Mouse (Mus musculus): ENCODE measurements around the gene Usp33. TPM values are rescaled to one million over a fixed set of nuclear protein-coding genes. Genes with fewer than 3 reads are reported as not detected.

The Usp33 gene
- polyA plus RNA-seq, 1 experiment from 2014 or later: 28.2 TPM

GRCm38 (mm10) chr3:152347227-152347626 is 949 bp downstream of the Usp33 start:
- ATAC-seq (ENCODE audit: extremely low read depth, insufficient number of reproducible peaks, low FRiP score, low TSS enrichment): no peak
- WGBS: 33% methylated on average over 3 of the region's 3 CpGs

GRCm38 (mm10) chr3:152348011-152348830 is 1.9 kb downstream of the Usp33 start:
- H3K4me2 ChIP-seq: peak overlapping the region; percentile 76
- no peaks in the 10 kb centered on the region for H3K27me3 ChIP-seq (replicated peaks)
- H3K4me3 ChIP-seq: peak overlapping the region; percentile 85
- peaks cover 55% of the 10 kb centered on the region for H3K4me1 ChIP-seq
- peaks cover 6% of the 10 kb centered on the region; the same call in 1 of the 2 replicates for H3K36me3 ChIP-seq
- H3K27ac ChIP-seq (replicated peaks): no peak overlapping the region
- H3K9me3 ChIP-seq: no peaks in the 10 kb centered on the region
- no peak for ATAC-seq (ENCODE audit: extremely low read depth, insufficient number of reproducible peaks, low FRiP score, low TSS enrichment)
- WGBS: 85% methylated on average over 10 of the region's 10 CpGs
- peak overlapping the region; percentile 44; the same call in 1 of the 2 replicates for H3K9ac ChIP-seq

More at GRCm38 (mm10) chr3:152347227-152347626, 949 bp downstream of the Usp33 start:
- Histone ChIP-seq H3K4me2 (peak overlapping the region; percentile 76), H3K4me1 (peaks cover 47% of the 10 kb centered on the region), H3K27me3 (replicated peaks) (no peaks in the 10 kb centered on the region), H3K9me3 (no peaks in the 10 kb centered on the region), H3K9ac (peak overlapping the region; percentile 97), H3K27ac (replicated peaks) (peak overlapping the region; percentile 85; the same call in 1 of the 2 replicates), H3K36me3 (peaks cover 6% of the 10 kb centered on the region; the same call in 1 of the 2 replicates), H3K4me3 (peak overlapping the region; percentile 85)

- no peaks in the 10 kb centered on the region for H3K27me3 ChIP-seq (replicated peaks)
- no peaks in the 10 kb centered on the region for H3K9me3 ChIP-seq
- peaks cover 64% of the 10 kb centered on the region for H3K4me1 ChIP-seq
- WGBS: 63% methylated on average over 3 of the region's 3 CpGs
- no peak overlapping the region for H3K27ac ChIP-seq (replicated peaks)
- H3K9ac ChIP-seq: no peak overlapping the region
- peaks cover 6% of the 10 kb centered on the region; the same call in 1 of the 2 replicates for H3K36me3 ChIP-seq
- ATAC-seq (ENCODE audit: extremely low read depth, insufficient number of reproducible peaks, low FRiP score, low TSS enrichment): no peak
- no peak overlapping the region for H3K4me2 ChIP-seq
- H3K4me3 ChIP-seq: no peak overlapping the region
These were observed 4.2 kb downstream of the Usp33 start for GRCm38 (mm10) chr3:152350431-152350830.

GRCm38 (mm10) chr3:152350966-152351365 is 4.7 kb downstream of the Usp33 start:
- Histone ChIP-seq H3K9me3 (no peaks in the 10 kb centered on the region), H3K27me3 (replicated peaks) (no peaks in the 10 kb centered on the region), H3K4me3 (no peak overlapping the region), H3K36me3 (peaks cover 6% of the 10 kb centered on the region; the same call in 1 of the 2 replicates), H3K4me1 (peaks cover 67% of the 10 kb centered on the region), H3K27ac (replicated peaks) (no peak overlapping the region), H3K4me2 (no peak overlapping the region), H3K9ac (no peak overlapping the region)
- ATAC-seq (ENCODE audit: extremely low read depth, insufficient number of reproducible peaks, low FRiP score, low TSS enrichment): no peak
- WGBS: 71% methylated on average over 5 of the region's 5 CpGs

GRCm38 (mm10) chr3:152352289-152352688 is 6.0 kb downstream of the Usp33 start:
- Histone ChIP-seq H3K27ac (replicated peaks) (no peak overlapping the region), H3K9ac (no peak overlapping the region), H3K36me3 (peaks cover 10% of the 10 kb centered on the region), H3K9me3 (no peaks in the 10 kb centered on the region), H3K4me3 (no peak overlapping the region), H3K4me1 (peaks cover 70% of the 10 kb centered on the region), H3K27me3 (replicated peaks) (no peaks in the 10 kb centered on the region), H3K4me2 (no peak overlapping the region)
- no peak for ATAC-seq (ENCODE audit: extremely low read depth, insufficient number of reproducible peaks, low FRiP score, low TSS enrichment)
- WGBS: 71% methylated on average over 4 of the region's 4 CpGs

GRCm38 (mm10) chr3:152353434-152354177 is 7.3 kb downstream of the Usp33 start:
- Histone ChIP-seq H3K4me1 (peaks cover 57% of the 10 kb centered on the region), H3K4me2 (no peak overlapping the region), H3K9ac (no peak overlapping the region), H3K27ac (replicated peaks) (no peak overlapping the region), H3K9me3 (no peaks in the 10 kb centered on the region), H3K36me3 (peaks cover 13% of the 10 kb centered on the region), H3K4me3 (no peak overlapping the region), H3K27me3 (replicated peaks) (no peaks in the 10 kb centered on the region)
- no peak for ATAC-seq (ENCODE audit: extremely low read depth, insufficient number of reproducible peaks, low FRiP score, low TSS enrichment)
- 77% methylated on average over 10 of the region's 10 CpGs for WGBS

GRCm38 (mm10) chr3:152355361-152355760 is 9.1 kb downstream of the Usp33 start:
- no peak overlapping the region for H3K4me3 ChIP-seq
- H3K4me2 ChIP-seq: peak overlapping the region; percentile 21; the same call in 1 of the 2 replicates
- peaks cover 45% of the 10 kb centered on the region for H3K4me1 ChIP-seq
- no peak overlapping the region for H3K9ac ChIP-seq
- no peaks in the 10 kb centered on the region for H3K9me3 ChIP-seq
- H3K27me3 ChIP-seq (replicated peaks): no peaks in the 10 kb centered on the region
- H3K36me3 ChIP-seq: peaks cover 24% of the 10 kb centered on the region
- peak overlapping the region; percentile 44 for H3K27ac ChIP-seq (replicated peaks)
- peak; percentile 77; the same call in 1 of the 2 replicates for ATAC-seq (ENCODE audit: extremely low read depth, insufficient number of reproducible peaks, low FRiP score, low TSS enrichment)
- 56% methylated on average over 5 of the region's 5 CpGs for whole genome bisulfite sequencing

- ATAC-seq (ENCODE audit: extremely low read depth, insufficient number of reproducible peaks, low FRiP score, low TSS enrichment): no peak
- H3K27ac ChIP-seq (replicated peaks): no peak overlapping the region
- WGBS: 74% methylated on average over 9 of the region's 9 CpGs
These were observed 10.5 kb downstream of the Usp33 start for GRCm38 (mm10) chr3:152356751-152357150.

GRCm38 (mm10) chr3:152359151-152359550 is 12.9 kb downstream of the Usp33 start:
- H3K9ac ChIP-seq: no peak overlapping the region
- H3K4me2 ChIP-seq: no peak overlapping the region
- ATAC-seq (ENCODE audit: extremely low read depth, insufficient number of reproducible peaks, low FRiP score, low TSS enrichment): no peak
- WGBS: 81% methylated on average over 7 of the region's 7 CpGs
- H3K27me3 ChIP-seq (replicated peaks): no peaks in the 10 kb centered on the region
- no peak overlapping the region for H3K27ac ChIP-seq (replicated peaks)
- H3K9me3 ChIP-seq: no peaks in the 10 kb centered on the region
- no peak overlapping the region for H3K4me3 ChIP-seq
- peaks cover 62% of the 10 kb centered on the region for H3K36me3 ChIP-seq
- peaks cover 10% of the 10 kb centered on the region for H3K4me1 ChIP-seq

More at GRCm38 (mm10) chr3:152356751-152357150, 10.5 kb downstream of the Usp33 start:
- Histone ChIP-seq H3K27me3 (replicated peaks) (no peaks in the 10 kb centered on the region), H3K9me3 (no peaks in the 10 kb centered on the region), H3K9ac (no peak overlapping the region), H3K36me3 (peaks cover 38% of the 10 kb centered on the region), H3K4me1 (peaks cover 32% of the 10 kb centered on the region), H3K4me3 (no peak overlapping the region), H3K4me2 (no peak overlapping the region)

GRCm38 (mm10) chr3:152364181-152364580 is 17.9 kb downstream of the Usp33 start:
- peaks cover 99% of the 10 kb centered on the region for H3K36me3 ChIP-seq
- no peak overlapping the region for H3K27ac ChIP-seq (replicated peaks)
- no peaks in the 10 kb centered on the region for H3K4me1 ChIP-seq
- no peak for ATAC-seq (ENCODE audit: extremely low read depth, insufficient number of reproducible peaks, low FRiP score, low TSS enrichment)
- H3K4me2 ChIP-seq: no peak overlapping the region
- no peak overlapping the region for H3K9ac ChIP-seq
- no peak overlapping the region for H3K4me3 ChIP-seq
- H3K27me3 ChIP-seq (replicated peaks): no peaks in the 10 kb centered on the region
- WGBS: 91% methylated on average over 2 of the region's 2 CpGs
- no peaks in the 10 kb centered on the region for H3K9me3 ChIP-seq

GRCm38 (mm10) chr3:152376063-152376462 is 29.8 kb downstream of the Usp33 start:
- H3K9ac ChIP-seq: no peak overlapping the region
- H3K4me3 ChIP-seq: no peak overlapping the region
- no peaks in the 10 kb centered on the region for H3K27me3 ChIP-seq (replicated peaks)
- H3K4me1 ChIP-seq: no peaks in the 10 kb centered on the region
- H3K9me3 ChIP-seq: no peaks in the 10 kb centered on the region
- 88% methylated on average over 4 of the region's 4 CpGs for WGBS
- H3K36me3 ChIP-seq: peaks cover 93% of the 10 kb centered on the region
- no peak overlapping the region for H3K27ac ChIP-seq (replicated peaks)
- ATAC-seq (ENCODE audit: extremely low read depth, insufficient number of reproducible peaks, low FRiP score, low TSS enrichment): no peak
- H3K4me2 ChIP-seq: no peak overlapping the region

Data from heart, embryonic 13.5 days (tissue).